Comparison of ENCODE assay signal across 27 mouse cellular contexts in genomic region chr5:123880778-123881177, GRCm38 (mm10). TPM values are rescaled to one million over a fixed set of nuclear protein-coding genes. Genes with fewer than 3 reads are reported as not detected.
A peak's percentile ranks its signal among the peaks of the same experiment; 100 is the strongest.
DNase-seq lines count a peak whose midpoint lies in the region; ATAC-seq and TF ChIP-seq lines count a peak whose summit lies in the region.
"Had no signal": no experiment of that assay in that cellular context is flagged by ENCODE, and none has a peak within 500 bp of the region (broad histone marks: within the 10 kb centered on the region; RNA-seq: fewer than 3 reads in every experiment).

No protein-coding gene starts in this region.

- peak; percentile 43 for TF ChIP-seq CTCF in intestine, postnatal 0 days (IDR thresholded peaks at IDR 0.05; ENCODE audit: low read depth)
- peak; percentile 16; the same call in 1 of the 2 replicates for TF ChIP-seq CTCF in lung, embryonic 14.5 days (IDR thresholded peaks at IDR 0.05; ENCODE audit: low read depth)

- H3K27ac ChIP-seq in intestine, postnatal 0 days (ENCODE audit: low read depth, low read length) = no peak overlapping the region
- H3K27ac ChIP-seq in intestine, embryonic 16.5 days (ENCODE audit: low read length) = no peak overlapping the region
- no peak overlapping the region for H3K27ac ChIP-seq in lung, embryonic 14.5 days (ENCODE audit: low read depth)
- peak overlapping the region; percentile 79; the same call in 1 of the 2 replicates for H3K27ac ChIP-seq in stomach, embryonic 14.5 days (ENCODE audit: low read length)
- H3K27ac ChIP-seq: embryonic facial prominence, embryonic 13.5 days; limb, embryonic 12.5 days; liver, embryonic 13.5 days had no signal

- no peak overlapping the region; the same call in 1 of the 2 replicates for H3K4me2 ChIP-seq in intestine, postnatal 0 days (replicated peaks; ENCODE audit: low read depth)
- no peak overlapping the region for H3K4me2 ChIP-seq in intestine, embryonic 16.5 days (ENCODE audit: low read depth, low read length)
- H3K4me2 ChIP-seq in lung, embryonic 14.5 days = no peak overlapping the region
- no peak overlapping the region; the same call in 1 of the 2 replicates for H3K4me2 ChIP-seq in stomach, embryonic 14.5 days (replicated peaks; ENCODE audit: low read depth, low read length)
- H3K4me2 ChIP-seq: forebrain, embryonic 12.5 days; heart, embryonic 11.5 days; limb, embryonic 12.5 days; liver, embryonic 13.5 days; midbrain, embryonic 11.5 days had no signal

- ATAC-seq in intestine, postnatal 0 days = no peak
- no peak for ATAC-seq in intestine, embryonic 16.5 days
- no peak for ATAC-seq in lung, embryonic 14.5 days (ENCODE audit: insufficient read depth)
- ATAC-seq in stomach, embryonic 14.5 days (ENCODE audit: insufficient number of reproducible peaks, insufficient read depth, low FRiP score, low read depth) = no peak

- WGBS in intestine, postnatal 0 days = 83% methylated on average over 14 of the region's 14 CpGs
- WGBS in intestine, embryonic 16.5 days = 83% methylated on average over 14 of the region's 14 CpGs
- WGBS in lung, embryonic 14.5 days = 83% methylated on average over 14 of the region's 14 CpGs
- WGBS in stomach, embryonic 14.5 days = 85% methylated on average over 14 of the region's 14 CpGs

- no peaks in the 10 kb centered on the region for H3K4me1 ChIP-seq in intestine, postnatal 0 days (replicated peaks; ENCODE audit: control insufficient read depth, insufficient read depth, low read length)
- peaks cover 23% of the 10 kb centered on the region for H3K4me1 ChIP-seq in intestine, embryonic 16.5 days (ENCODE audit: control insufficient read depth, insufficient read depth, low read length)
- peaks cover 6% of the 10 kb centered on the region; the same call in 1 of the 2 replicates for H3K4me1 ChIP-seq in lung, embryonic 14.5 days (ENCODE audit: insufficient read depth)
- H3K4me1 ChIP-seq in stomach, embryonic 14.5 days (ENCODE audit: control insufficient read depth, insufficient read depth, low read length) = peaks cover 19% of the 10 kb centered on the region; the same call in 1 of the 2 replicates
- H3K4me1 ChIP-seq: forebrain, embryonic 12.5 days had no signal

- H3K27me3 ChIP-seq in intestine, postnatal 0 days (replicated peaks; ENCODE audit: control insufficient read depth, insufficient read depth, low read length) = no peaks in the 10 kb centered on the region
- H3K27me3 ChIP-seq in intestine, embryonic 16.5 days (replicated peaks; ENCODE audit: control insufficient read depth, insufficient read depth, low read length) = no peaks in the 10 kb centered on the region
- H3K27me3 ChIP-seq in lung, embryonic 14.5 days (ENCODE audit: insufficient read depth, low read length) = no peaks in the 10 kb centered on the region
- no peaks in the 10 kb centered on the region for H3K27me3 ChIP-seq in stomach, embryonic 14.5 days (ENCODE audit: control insufficient read depth, insufficient read depth, low read length)
- H3K27me3 ChIP-seq: embryonic facial prominence, embryonic 13.5 days; forebrain, embryonic 12.5 days; limb, embryonic 12.5 days had no signal

- H3K9me3 ChIP-seq in intestine, postnatal 0 days (ENCODE audit: control insufficient read depth) = no peaks in the 10 kb centered on the region
- no peaks in the 10 kb centered on the region for H3K9me3 ChIP-seq in intestine, embryonic 16.5 days (ENCODE audit: control insufficient read depth, low read length)
- no peaks in the 10 kb centered on the region for H3K9me3 ChIP-seq in lung, embryonic 14.5 days (ENCODE audit: low read depth, low read length)
- no peaks in the 10 kb centered on the region for H3K9me3 ChIP-seq in stomach, embryonic 14.5 days (ENCODE audit: control insufficient read depth, low read depth, low read length)
- H3K9me3 ChIP-seq: embryonic facial prominence, embryonic 13.5 days; forebrain, embryonic 12.5 days; hindbrain, embryonic 10.5 days; limb, embryonic 12.5 days; liver, embryonic 13.5 days had no signal

- no peak overlapping the region for H3K4me3 ChIP-seq in intestine, postnatal 0 days (ENCODE audit: low read depth, low read length)
- H3K4me3 ChIP-seq in intestine, embryonic 16.5 days (ENCODE audit: low read length) = no peak overlapping the region
- H3K4me3 ChIP-seq in lung, embryonic 14.5 days (ENCODE audit: low read depth, low read length) = no peak overlapping the region
- no peak overlapping the region for H3K4me3 ChIP-seq in stomach, embryonic 14.5 days (ENCODE audit: low read depth, low read length)
- H3K4me3 ChIP-seq: embryonic facial prominence, embryonic 13.5 days; erythroblast, embryonic 14.5 days; forebrain, embryonic 12.5 days; hindbrain, embryonic 10.5 days; limb, embryonic 12.5 days; liver, embryonic 13.5 days had no signal

- no peak overlapping the region for H3K9ac ChIP-seq in intestine, postnatal 0 days (ENCODE audit: low read depth, low read length)
- no peak overlapping the region for H3K9ac ChIP-seq in intestine, embryonic 16.5 days (ENCODE audit: low read depth, low read length)
- no peak overlapping the region for H3K9ac ChIP-seq in lung, embryonic 14.5 days
- H3K9ac ChIP-seq in stomach, embryonic 14.5 days (replicated peaks; ENCODE audit: low read depth, low read length) = no peak overlapping the region
- H3K9ac ChIP-seq: forebrain, embryonic 12.5 days; limb, embryonic 12.5 days; liver, embryonic 13.5 days had no signal

- DNase-seq in lung, embryonic 14.5 days = no peak
- DNase-seq in lung, adult 18-20 months = no peak
- DNase-seq in ES-CJ7 (ENCODE audit: low read depth, low spot score) (peak; percentile 66), adipocyte (ENCODE audit: low spot score) (no peak)
- no peak for DNase-seq in cerebellum, adult 8-10 months
- DNase-seq: adrenal gland, adult 8-10 months; cerebellum, adult 2 months; cerebellum, postnatal 36 days; embryo, embryonic 11 days; kidney, adult 18-20 months; liver, embryonic 13.5 days; lung, postnatal 14 days; thymus, adult 18-20 months; thymus, postnatal 4 days had no signal

- no peaks in the 10 kb centered on the region for H3K36me3 ChIP-seq in intestine, postnatal 0 days (ENCODE audit: control insufficient read depth, insufficient read depth)
- H3K36me3 ChIP-seq in intestine, embryonic 16.5 days (ENCODE audit: control insufficient read depth, insufficient read depth, low read length) = no peaks in the 10 kb centered on the region
- no peaks in the 10 kb centered on the region for H3K36me3 ChIP-seq in lung, embryonic 14.5 days (ENCODE audit: insufficient read depth)
- H3K36me3 ChIP-seq in stomach, embryonic 14.5 days (ENCODE audit: control insufficient read depth, insufficient read depth, low read length) = no peaks in the 10 kb centered on the region
- H3K36me3 ChIP-seq: embryonic facial prominence, embryonic 13.5 days; forebrain, embryonic 12.5 days; hindbrain, embryonic 10.5 days; limb, embryonic 12.5 days; liver, embryonic 13.5 days had no signal

RNA-seq across cellular contexts. Expression of gene Hcar1, which starts 1.0 kb away (rescaled TPM):
- polyA plus RNA-seq in intestine, postnatal 0 days (2015; fragmentation: Nextera tagmentation; extraction: Ambion mirVana) = 1.4 TPM in 2 replicates
- polyA plus RNA-seq in intestine, embryonic 16.5 days (2015; fragmentation: Nextera tagmentation; extraction: Ambion mirVana) = 3.2 and 3.4 TPM in 2 replicates
- polyA plus RNA-seq in lung, embryonic 14.5 days (2014; fragmentation: Nextera tagmentation; extraction: Ambion mirVana) = 0.66 and 0.81 TPM in 2 replicates
- polyA plus RNA-seq in stomach, embryonic 14.5 days (2014; fragmentation: Nextera tagmentation; extraction: Ambion mirVana) = 1.6 and 2.3 TPM in 2 replicates
- polyA plus RNA-seq: erythroblast, embryonic 14.5 days; heart, embryonic 11.5 days; hindbrain, embryonic 10.5 days; limb, embryonic 12.5 days; midbrain, embryonic 11.5 days; neural tube, embryonic 11.5 days had no signal

RNA-seq across cellular contexts. Expression of gene Hcar2, which starts 15.5 kb away (rescaled TPM):
- polyA plus RNA-seq in intestine, postnatal 0 days (2015; fragmentation: Nextera tagmentation; extraction: Ambion mirVana) = 0.16 and 0.30 TPM in 2 replicates
- 0.11 TPM in 1 of 2 replicates, not detected in the other for polyA plus RNA-seq in intestine, embryonic 16.5 days (2015; fragmentation: Nextera tagmentation; extraction: Ambion mirVana)
- polyA plus RNA-seq in lung, embryonic 14.5 days (2014; fragmentation: Nextera tagmentation; extraction: Ambion mirVana) = not detected in 2 replicates
- polyA plus RNA-seq in stomach, embryonic 14.5 days (2014; fragmentation: Nextera tagmentation; extraction: Ambion mirVana) = 1.6 and 2.1 TPM in 2 replicates
- polyA plus RNA-seq: erythroblast, embryonic 14.5 days; forebrain, embryonic 12.5 days; heart, embryonic 11.5 days; heart, postnatal 0 days; kidney, embryonic 16.5 days; midbrain, embryonic 11.5 days had no signal

RNA-seq across cellular contexts. Expression of gene Denr, which starts 26.2 kb away (rescaled TPM):
- 82.7 and 89.1 TPM in 2 replicates for polyA plus RNA-seq in intestine, postnatal 0 days (2015; fragmentation: Nextera tagmentation; extraction: Ambion mirVana)
- 96.2 and 115 TPM in 2 replicates for polyA plus RNA-seq in intestine, embryonic 16.5 days (2015; fragmentation: Nextera tagmentation; extraction: Ambion mirVana)
- polyA plus RNA-seq in lung, embryonic 14.5 days (2014; fragmentation: Nextera tagmentation; extraction: Ambion mirVana) = 130 and 137 TPM in 2 replicates
- polyA plus RNA-seq in stomach, embryonic 14.5 days (2014; fragmentation: Nextera tagmentation; extraction: Ambion mirVana) = 140 and 143 TPM in 2 replicates

RNA-seq across cellular contexts. Expression of gene Gm43518, which starts 46.4 kb away (rescaled TPM):
- polyA plus RNA-seq in intestine, postnatal 0 days (2015; fragmentation: Nextera tagmentation; extraction: Ambion mirVana) = 0.35 and 0.41 TPM in 2 replicates
- polyA plus RNA-seq in intestine, embryonic 16.5 days (2015; fragmentation: Nextera tagmentation; extraction: Ambion mirVana) = 1.2 and 2.8 TPM in 2 replicates
- polyA plus RNA-seq in lung, embryonic 14.5 days (2014; fragmentation: Nextera tagmentation; extraction: Ambion mirVana) = 0.95 and 1.4 TPM in 2 replicates
- 3.7 and 4.0 TPM in 2 replicates for polyA plus RNA-seq in stomach, embryonic 14.5 days (2014; fragmentation: Nextera tagmentation; extraction: Ambion mirVana)
- polyA plus RNA-seq: erythroblast, embryonic 14.5 days; neural tube, embryonic 11.5 days had no signal

RNA-seq across cellular contexts. Expression of gene Ccdc62, which starts 49.7 kb away (rescaled TPM):
- 3.8 and 4.0 TPM in 2 replicates for polyA plus RNA-seq in intestine, postnatal 0 days (2015; fragmentation: Nextera tagmentation; extraction: Ambion mirVana)
- 5.1 and 5.2 TPM in 2 replicates for polyA plus RNA-seq in intestine, embryonic 16.5 days (2015; fragmentation: Nextera tagmentation; extraction: Ambion mirVana)
- 8.3 and 9.3 TPM in 2 replicates for polyA plus RNA-seq in lung, embryonic 14.5 days (2014; fragmentation: Nextera tagmentation; extraction: Ambion mirVana)
- polyA plus RNA-seq in stomach, embryonic 14.5 days (2014; fragmentation: Nextera tagmentation; extraction: Ambion mirVana) = 9.0 and 9.3 TPM in 2 replicates
